Mouse (Mus musculus): Measurements from ENCODE around the gene Pnliprp2.

Pnliprp2 gene

GRCm38 (mm10) chr19:58805191-58805779 lies 45.8 kb downstream of the Pnliprp2 start:
- DNase-seq: no peak

- peak; percentile 67 for DNase-seq
Measured at GRCm38 (mm10) chr19:58806364-58806763, 46.8 kb downstream of the Pnliprp2 start.

GRCm38 (mm10) chr19:58808864-58809263 lies 49.3 kb downstream of the Pnliprp2 start:
- no peak for DNase-seq

GRCm38 (mm10) chr19:58810536-58810935 lies 51.0 kb downstream of the Pnliprp2 start:
- DNase-seq: no peak

- DNase-seq: no peak
Measured at GRCm38 (mm10) chr19:58815179-58815922, 55.8 kb downstream of the Pnliprp2 start.

- DNase-seq: no peak
Measured at GRCm38 (mm10) chr19:58816453-58817041, 57.0 kb downstream of the Pnliprp2 start.

- no peak for DNase-seq
Measured at GRCm38 (mm10) chr19:58817398-58817797, 57.9 kb downstream of the Pnliprp2 start.

GRCm38 (mm10) chr19:58818571-58819415 lies 59.3 kb downstream of the Pnliprp2 start:
- no peak for DNase-seq

- DNase-seq: peak; percentile 90
Measured at GRCm38 (mm10) chr19:58822454-58823200, 63.1 kb downstream of the Pnliprp2 start.

GRCm38 (mm10) chr19:58823301-58823700 lies 63.8 kb downstream of the Pnliprp2 start:
- peak; percentile 17 for DNase-seq

GRCm38 (mm10) chr19:58824316-58824715 lies 64.8 kb downstream of the Pnliprp2 start:
- no peak for DNase-seq

All from cerebellum, adult 11 months (tissue).